Mouse (Mus musculus) embryonic facial prominence, embryonic 12.5 days (tissue): ENCODE results near the gene Camk2n2. TPM values are rescaled to one million over a fixed set of nuclear protein-coding genes. Genes with fewer than 3 reads are reported as not detected.

Source experiments
- ATAC-seq: fragments of 200-750 bp; cut with Nextera tagmentation; 2 replicates; pipeline ENCODE4 v1.8.0; 2017; ENCODE audit not compliant: insufficient number of reproducible peaks, insufficient read depth, low FRiP score, low TSS enrichment
- H3K27ac ChIP-seq: fragments of 300-500 bp; sonication (generic); 2 replicates; pipeline ENCODE4 v1.5.1; 2016; ENCODE audit warnings: mild to moderate bottlenecking
- H3K27me3 ChIP-seq: fragments of 300-500 bp; sonication (generic); 2 replicates; pipeline ENCODE4 v1.6.1; 2016; ENCODE audit warnings: mild to moderate bottlenecking, moderate library complexity
- H3K36me3 ChIP-seq: fragments of 300-500 bp; sonication (generic); 2 replicates; pipeline ENCODE4 v1.6.1; 2016; ENCODE audit warnings: mild to moderate bottlenecking
- H3K4me1 ChIP-seq: fragments of 300-500 bp; sonication (generic); 2 replicates; pipeline ENCODE4 v1.6.1; 2016
- H3K4me2 ChIP-seq: fragments of 300-500 bp; sonication (generic); replicated peaks from 2 replicates; pipeline ENCODE4 v1.6.1; 2016; ENCODE audit warnings: mild to moderate bottlenecking, moderate library complexity
- H3K4me3 ChIP-seq: fragments of 300-500 bp; sonication (generic); 2 replicates; pipeline ENCODE4 v1.5.1; 2016; ENCODE audit warnings: mild to moderate bottlenecking
- H3K9ac ChIP-seq: fragments of 300-500 bp; sonication (generic); 2 replicates; pipeline ENCODE4 v1.6.1; 2016; ENCODE audit warnings: mild to moderate bottlenecking, moderate library complexity
- H3K9me3 ChIP-seq: fragments of 300-500 bp; sonication (generic); 2 replicates; pipeline ENCODE4 v1.6.1; 2016; ENCODE audit warnings: mild to moderate bottlenecking, moderate library complexity
- WGBS: fragments of 180-500 bp; shearing (Covaris S2); methylation state at CpG from one replicate; pipeline ENCODE4 v1.1.7; 2016; 5-methylcytosine and 5-hydroxymethylcytosine counted together
- polyA plus RNA-seq: library from polyadenylated mRNA; unstranded; fragments of >200 nt; fragmentation: Nextera tagmentation; extraction: Ambion mirVana; gene quantifications from 2 replicates; pipeline ENCODE4 v1.2.1, GENCODE M21; 2016

The Camk2n2 gene
- polyA plus RNA-seq, 1 experiment from 2014 or later = 2.1 TPM

DNA sequence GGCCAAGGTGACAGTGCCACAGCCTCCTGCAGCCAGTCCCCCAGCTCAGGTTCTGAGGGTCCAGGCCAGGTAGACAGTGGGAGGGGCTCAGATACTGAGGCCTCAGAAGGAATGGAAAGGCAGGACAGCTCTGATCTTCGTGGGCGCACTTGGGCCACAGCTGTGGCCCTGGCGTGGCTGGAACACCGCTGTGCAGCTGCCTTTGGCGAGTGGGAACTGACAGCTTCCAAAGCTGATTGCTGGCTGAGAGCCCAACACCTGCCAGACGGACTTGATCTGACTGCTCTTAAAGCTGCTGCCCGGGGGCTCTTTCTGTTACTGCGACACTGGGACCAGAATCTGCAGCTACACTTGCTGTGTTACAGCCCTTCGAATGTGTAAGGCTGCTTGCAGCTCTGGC is 16.4 kb downstream of the Camk2n2 start:
- H3K27ac ChIP-seq = no peak overlapping the region
- H3K4me3 ChIP-seq = no peak overlapping the region
- WGBS = 84% methylated on average over 9 of the region's 9 CpGs
- H3K9ac ChIP-seq = no peak overlapping the region
- H3K27me3 ChIP-seq = no peaks in the 10 kb centered on the region
- ATAC-seq = no peak
- peaks cover 3% of the 10 kb centered on the region; the same call in 1 of the 2 replicates for H3K4me1 ChIP-seq
- H3K4me2 ChIP-seq = no peak overlapping the region
- peaks cover 40% of the 10 kb centered on the region for H3K36me3 ChIP-seq
- H3K9me3 ChIP-seq = no peaks in the 10 kb centered on the region

DNA sequence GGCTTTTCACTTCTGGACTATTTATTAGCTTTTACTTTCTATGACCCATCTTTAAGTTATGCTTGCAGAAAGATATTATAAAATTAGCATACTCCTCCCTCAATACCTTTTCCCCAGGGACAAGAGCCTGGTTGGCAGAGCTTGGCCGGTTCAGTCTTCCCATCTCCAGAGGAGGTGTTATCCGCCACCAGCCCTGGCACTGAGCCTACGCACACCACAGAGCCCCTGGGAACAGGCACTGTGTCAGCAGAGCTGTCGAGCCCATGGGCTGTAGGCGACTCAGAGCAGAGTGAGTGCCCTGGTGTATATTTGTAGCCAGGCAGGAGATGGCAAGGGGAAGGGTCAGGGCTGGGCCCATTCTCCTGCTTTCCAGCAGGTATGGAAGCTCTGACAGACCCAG is 20.6 kb downstream of the Camk2n2 start:
- no peaks in the 10 kb centered on the region for H3K9me3 ChIP-seq
- H3K36me3 ChIP-seq = peaks cover 15% of the 10 kb centered on the region
- H3K4me2 ChIP-seq = no peak overlapping the region
- no peaks in the 10 kb centered on the region for H3K4me1 ChIP-seq
- H3K27ac ChIP-seq = no peak overlapping the region
- 73% methylated on average over 5 of the region's 5 CpGs for WGBS
- ATAC-seq = no peak
- H3K4me3 ChIP-seq = no peak overlapping the region
- peaks cover 7% of the 10 kb centered on the region; the same call in 1 of the 2 replicates for H3K27me3 ChIP-seq
- H3K9ac ChIP-seq = no peak overlapping the region

- 53% methylated on average over 7 of the region's 7 CpGs for WGBS
- no peak for ATAC-seq
- Histone ChIP-seq H3K4me2 (no peak overlapping the region), H3K36me3 (no peaks in the 10 kb centered on the region), H3K4me3 (no peak overlapping the region), H3K27me3 (peaks cover 37% of the 10 kb centered on the region), H3K9ac (no peak overlapping the region), H3K9me3 (no peaks in the 10 kb centered on the region), H3K27ac (no peak overlapping the region), H3K4me1 (no peaks in the 10 kb centered on the region)
These were observed 24.2 kb downstream of the Camk2n2 start for GRCm38 (mm10) chr16:20596687-20597441.

DNA sequence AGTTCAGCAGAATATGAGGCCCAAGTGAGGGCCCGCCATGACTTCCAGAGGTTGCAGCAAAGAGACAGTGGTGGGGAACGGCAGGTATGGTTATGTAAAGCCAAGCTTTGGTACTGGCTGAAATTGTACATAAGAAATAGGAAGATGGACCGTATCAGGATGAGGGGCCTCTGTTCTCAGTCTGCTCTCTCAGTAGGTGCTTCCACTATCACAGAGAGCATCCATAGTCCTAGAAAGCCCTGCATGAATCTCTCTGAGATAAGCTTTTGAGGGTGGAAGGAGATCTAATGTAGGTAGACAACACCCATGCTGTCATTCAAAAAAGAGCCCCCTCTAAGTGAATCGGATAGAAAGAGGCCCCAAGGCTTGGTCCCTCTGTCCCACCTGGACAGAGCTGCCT is 25.4 kb downstream of the Camk2n2 start:
- H3K9ac ChIP-seq = no peak overlapping the region

DNA sequence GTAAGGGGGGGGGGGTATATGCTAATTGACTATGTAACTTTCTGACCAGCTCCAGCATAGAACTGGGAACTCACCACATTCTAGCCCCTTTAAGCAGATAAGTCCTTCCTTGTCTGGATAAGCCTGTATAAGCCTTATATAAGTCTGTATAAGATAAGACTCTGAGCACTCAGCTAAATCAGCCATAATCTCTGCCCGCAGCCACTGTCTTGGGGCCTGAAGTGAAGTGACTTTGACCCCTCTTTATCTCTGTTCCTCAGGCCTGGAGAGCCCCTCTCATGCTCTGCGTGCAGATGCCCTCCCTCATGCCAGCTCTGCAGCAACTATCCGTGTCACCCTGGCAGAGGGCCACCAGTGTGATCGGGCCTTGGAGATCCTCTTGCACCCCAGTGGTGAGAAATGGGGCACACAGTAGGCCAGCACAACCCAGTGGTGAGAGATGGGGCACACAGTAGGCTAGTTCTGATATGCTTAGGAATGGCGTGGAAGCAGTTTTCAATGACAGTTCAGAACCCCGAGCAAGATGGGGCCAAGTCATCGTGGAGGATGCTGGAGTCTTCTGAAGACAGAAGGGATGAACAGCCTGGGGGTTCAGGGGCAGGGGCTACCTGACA is 25.9 kb downstream of the Camk2n2 start:
- Histone ChIP-seq H3K4me1 (peaks cover 9% of the 10 kb centered on the region), H3K27me3 (peaks cover 54% of the 10 kb centered on the region), H3K4me2 (no peak overlapping the region), H3K36me3 (no peaks in the 10 kb centered on the region), H3K9ac (no peak overlapping the region), H3K27ac (no peak overlapping the region), H3K9me3 (no peaks in the 10 kb centered on the region), H3K4me3 (no peak overlapping the region)
- ATAC-seq = no peak
- WGBS = 88% methylated on average over 7 of the region's 7 CpGs

More for the DNA sequence above, 25.4 kb downstream of the Camk2n2 start:
- peaks cover 48% of the 10 kb centered on the region for H3K27me3 ChIP-seq
- no peak for ATAC-seq
- H3K36me3 ChIP-seq = no peaks in the 10 kb centered on the region
- no peak overlapping the region for H3K4me2 ChIP-seq
- 82% methylated on average over 4 of the region's 4 CpGs for WGBS
- no peaks in the 10 kb centered on the region for H3K9me3 ChIP-seq
- H3K4me1 ChIP-seq = peaks cover 3% of the 10 kb centered on the region
- H3K4me3 ChIP-seq = no peak overlapping the region
- no peak overlapping the region for H3K27ac ChIP-seq

DNA sequence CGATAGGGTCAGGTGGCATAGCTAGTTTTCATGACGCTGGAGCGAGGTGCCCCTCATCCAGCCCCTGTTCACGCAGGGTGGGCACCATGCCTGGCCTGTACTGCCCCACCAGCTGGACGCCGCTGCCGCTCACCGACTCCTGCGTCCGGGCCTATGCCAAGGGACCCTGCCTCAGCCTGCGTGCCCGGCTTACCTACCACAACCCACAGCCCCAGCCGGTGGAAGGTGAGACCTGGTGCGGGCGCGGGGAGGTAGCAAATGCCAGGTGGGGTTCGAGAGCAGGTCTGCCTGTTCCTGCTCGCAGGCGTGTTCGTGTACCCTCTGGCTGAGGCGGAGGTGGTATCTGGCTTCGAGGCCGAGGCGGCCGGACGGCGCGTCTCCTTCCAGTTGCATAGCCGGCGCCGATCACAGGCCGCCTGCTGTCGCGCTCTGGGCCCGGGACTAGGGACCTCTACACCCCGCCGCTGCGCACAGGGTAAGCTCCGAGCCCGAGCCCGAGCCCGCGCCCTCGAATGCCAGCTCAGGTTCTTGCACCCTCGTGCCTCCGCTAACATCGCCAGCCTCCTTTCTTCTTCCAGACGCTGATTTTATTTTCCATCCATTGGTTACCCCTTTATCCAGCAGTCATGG is 29.9 kb downstream of the Camk2n2 start:
- ATAC-seq = no peak
- Histone ChIP-seq H3K4me3 (peak overlapping the region; percentile 43), H3K9ac (no peak overlapping the region), H3K4me1 (peaks cover 11% of the 10 kb centered on the region), H3K4me2 (peak overlapping the region; percentile 74), H3K27ac (no peak overlapping the region), H3K36me3 (no peaks in the 10 kb centered on the region), H3K27me3 (peaks cover 68% of the 10 kb centered on the region), H3K9me3 (no peaks in the 10 kb centered on the region)
- WGBS = 3% methylated on average over 48 of the region's 48 CpGs

GRCm38 (mm10) chr16:20590680-20591038 is 30.4 kb downstream of the Camk2n2 start:
- Histone ChIP-seq H3K4me2 (peak overlapping the region; percentile 74), H3K9ac (no peak overlapping the region), H3K36me3 (no peaks in the 10 kb centered on the region), H3K27ac (no peak overlapping the region), H3K4me1 (peaks cover 11% of the 10 kb centered on the region), H3K27me3 (peaks cover 65% of the 10 kb centered on the region), H3K9me3 (no peaks in the 10 kb centered on the region), H3K4me3 (peak overlapping the region; percentile 43)
- ATAC-seq = no peak
- WGBS = 3% methylated on average over 17 of the region's 17 CpGs

DNA sequence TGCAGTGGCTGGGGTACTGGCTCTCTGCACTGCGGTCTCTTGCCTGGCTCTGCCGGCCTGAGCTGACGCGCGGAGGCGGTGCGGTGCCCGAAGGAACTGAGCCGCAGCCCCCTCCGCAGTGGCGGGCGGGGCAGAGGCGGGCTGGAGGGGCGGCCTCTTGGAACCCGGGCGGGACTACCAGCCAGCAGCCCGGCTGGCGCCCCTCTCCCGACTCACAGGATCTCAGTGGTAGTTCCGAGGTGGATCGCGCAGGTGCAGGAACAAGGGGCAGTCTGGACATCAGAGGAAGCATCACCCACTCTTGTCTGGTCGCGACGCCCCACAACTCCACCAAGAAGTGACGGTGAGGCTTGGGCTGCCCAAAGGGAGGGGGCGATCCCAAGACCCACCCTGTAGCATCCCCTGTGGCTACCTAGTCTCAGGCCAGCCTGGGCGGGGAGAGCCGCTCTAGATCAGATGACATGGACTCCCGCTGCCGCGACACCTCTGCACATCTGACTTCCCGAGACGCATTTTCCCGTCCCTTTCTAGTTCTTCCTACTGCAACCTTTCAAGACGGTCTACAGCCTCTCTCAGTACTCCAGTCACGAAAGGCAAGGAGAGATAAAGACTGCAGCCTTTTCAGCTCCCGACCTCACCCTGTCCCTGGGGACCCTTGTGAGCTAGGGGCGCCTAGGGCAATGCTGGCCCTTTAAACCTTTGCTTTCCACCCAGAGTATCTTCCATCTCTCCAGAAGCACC is 31.0 kb downstream of the Camk2n2 start:
- Histone ChIP-seq H3K9ac (peak overlapping the region; percentile 12), H3K9me3 (no peaks in the 10 kb centered on the region), H3K36me3 (no peaks in the 10 kb centered on the region), H3K4me3 (peak overlapping the region; percentile 43), H3K27me3 (peaks cover 60% of the 10 kb centered on the region), H3K4me2 (peak overlapping the region; percentile 74), H3K4me1 (peaks cover 11% of the 10 kb centered on the region), H3K27ac (no peak overlapping the region)
- WGBS = 1% methylated on average over 35 of the region's 39 CpGs
- ATAC-seq = peak; percentile 77; the same call in 1 of the 2 replicates

DNA sequence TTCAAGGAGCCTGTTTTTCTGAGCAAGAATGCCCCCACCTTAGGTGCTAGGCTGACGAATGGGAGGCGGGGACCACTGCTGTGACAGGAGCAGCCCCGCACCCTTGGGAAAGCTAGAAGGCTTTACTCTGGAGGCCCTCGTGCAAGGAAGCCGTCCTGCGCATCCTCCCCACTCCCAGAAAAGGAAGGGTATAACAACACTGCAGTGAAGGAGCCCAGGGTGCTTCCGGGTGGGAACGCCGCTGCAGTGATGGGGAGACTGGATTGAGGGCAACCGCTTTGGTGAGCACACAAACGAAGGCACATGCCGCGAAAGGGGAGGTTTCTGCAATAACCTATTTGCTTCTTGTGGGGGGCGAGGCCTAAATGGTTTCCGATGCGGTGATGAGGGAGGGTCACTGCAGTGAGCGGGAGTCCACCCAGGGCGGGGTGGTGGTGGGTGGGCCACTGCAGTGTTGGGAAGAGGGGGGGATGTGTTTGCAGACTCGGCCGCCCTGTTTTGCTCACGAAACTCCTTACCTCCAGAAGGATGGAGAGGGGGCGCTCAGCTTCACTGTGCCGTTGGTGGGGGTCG is 31.6 kb downstream of the Camk2n2 start, which contains the start of gene Vwa5b2:
TSS of gene Vwa5b2 (plus strand) at position 106 of the 573 bp plus-strand sequence.
- H3K9me3 ChIP-seq = no peaks in the 10 kb centered on the region
- peak within 1 kb of the TSS; percentile 12 for H3K9ac ChIP-seq
- peak within 1 kb of the TSS; percentile 74 for H3K4me2 ChIP-seq
- peak; percentile 29; the same call in 1 of the 2 replicates for ATAC-seq
- peaks cover 11% of the 10 kb centered on the region for H3K4me1 ChIP-seq
- H3K4me3 ChIP-seq = peak within 1 kb of the TSS; percentile 43
- H3K27me3 ChIP-seq = peaks cover 59% of the 10 kb centered on the region
- no peaks in the 10 kb centered on the region for H3K36me3 ChIP-seq
- WGBS = under 1% methylated on average over 24 of the region's 24 CpGs
- no peak within 1 kb of the TSS for H3K27ac ChIP-seq
